ENCODE assay signal across 8 mouse cellular contexts in the genomic region with DNA sequence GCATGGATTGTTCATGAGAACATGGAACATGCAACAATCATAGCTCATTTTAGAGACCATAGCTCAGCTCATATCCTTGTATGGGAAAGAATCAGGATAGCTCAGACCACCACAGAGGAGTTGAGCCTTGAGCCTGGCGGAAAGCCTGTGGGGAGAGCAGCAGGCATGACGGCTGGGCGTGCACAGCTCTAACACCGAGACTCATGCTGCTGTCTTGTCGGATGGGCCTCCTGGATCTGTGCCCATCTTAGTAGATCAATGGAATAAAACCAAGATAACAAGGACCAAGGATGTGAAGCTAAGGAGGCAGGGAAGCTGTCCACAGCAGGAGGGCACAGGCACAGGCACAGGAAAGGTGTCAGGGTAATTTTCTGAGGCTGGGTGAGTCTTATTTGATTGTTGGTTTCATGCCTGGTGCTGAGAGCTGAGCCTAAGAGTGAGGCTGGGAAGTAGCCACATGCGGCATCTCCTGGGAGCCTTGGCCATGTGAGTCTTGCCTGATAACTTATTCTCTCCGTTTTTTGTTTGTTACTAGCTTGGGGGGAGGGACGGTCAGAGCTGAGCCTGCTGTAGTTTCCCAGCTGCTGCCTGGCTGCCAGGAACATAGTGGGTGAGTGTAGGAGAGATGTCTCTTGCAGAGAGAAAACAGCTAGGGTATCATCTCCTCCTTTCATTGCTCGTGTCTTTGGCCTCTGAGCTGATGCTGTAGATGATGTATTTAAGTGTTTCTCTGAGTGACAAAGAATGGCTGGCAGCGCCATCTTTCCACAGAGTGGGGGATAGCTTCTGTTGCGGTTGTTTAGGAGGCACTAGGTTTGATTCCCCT. TPM values are rescaled to one million over a fixed set of nuclear protein-coding genes. Genes with fewer than 3 reads are reported as not detected.
DNase-seq lines count a peak whose midpoint lies in the region; ATAC-seq and TF ChIP-seq lines count a peak whose summit lies in the region.

No protein-coding gene starts in this region.

- no peak for ATAC-seq in hindbrain, embryonic 11.5 days (ENCODE audit: low FRiP score)
- 0 out of 2 replicates have a peak, but pooled peaks have one; percentile 6 for ATAC-seq in liver, embryonic 16.5 days (ENCODE audit: low read depth)

- H3K4me1 ChIP-seq in hindbrain, embryonic 11.5 days (replicated peaks; ENCODE audit: control insufficient read depth, insufficient read depth, low read length): peaks cover 4% of the 10 kb centered on the region; the same call in 1 of the 2 replicates
- H3K4me1 ChIP-seq in liver, embryonic 16.5 days (ENCODE audit: control insufficient read depth, low read depth, low read length): peaks cover 17% of the 10 kb centered on the region

- TF ChIP-seq CTCF in brain, embryonic 14.5 days (IDR thresholded peaks at IDR 0.05; ENCODE audit: borderline replicate concordance, extremely low read depth, insufficient read depth, insufficient read length): peak; percentile 39; the same call in 1 of the 2 replicates

- H3K4me3 ChIP-seq in hindbrain, embryonic 11.5 days (ENCODE audit: low read depth, low read length): no peak overlapping the region
- no peak overlapping the region for H3K4me3 ChIP-seq in liver, embryonic 16.5 days (ENCODE audit: low read depth, low read length)

- H3K9ac ChIP-seq in hindbrain, embryonic 11.5 days (ENCODE audit: low read depth, low read length): no peak overlapping the region
- no peak overlapping the region for H3K9ac ChIP-seq in liver, embryonic 16.5 days (ENCODE audit: low read depth, low read length)

- intact Hi-C loops in gastrocnemius, postnatal 14 days (cut with DNase I; ENCODE audit: low total_unique reads): no loop called here

- no peak for TF ChIP-seq POLR2A in brain, embryonic 14.5 days (IDR thresholded peaks at IDR 0.05; ENCODE audit: borderline replicate concordance, extremely low read depth, insufficient read depth, insufficient read length, poor library complexity, severe bottlenecking)

- H3K4me2 ChIP-seq in hindbrain, embryonic 11.5 days (replicated peaks; ENCODE audit: low read depth, low read length): no peak overlapping the region
- no peak overlapping the region for H3K4me2 ChIP-seq in liver, embryonic 16.5 days (ENCODE audit: low read depth, low read length)

- H3K27ac ChIP-seq in hindbrain, embryonic 11.5 days (ENCODE audit: low read depth, low read length): peak overlapping the region; percentile 2; the same call in 1 of the 2 replicates
- H3K27ac ChIP-seq in liver, embryonic 16.5 days (ENCODE audit: low read length): no peak overlapping the region

- WGBS in hindbrain, embryonic 11.5 days: 76% methylated on average over 11 of the region's 11 CpGs
- 40% methylated on average over 11 of the region's 11 CpGs for WGBS in liver, embryonic 16.5 days (ENCODE audit: insufficient replicate concordance)

- no peaks in the 10 kb centered on the region for H3K9me3 ChIP-seq in hindbrain, embryonic 11.5 days (ENCODE audit: control insufficient read depth, low read length)
- H3K9me3 ChIP-seq in liver, embryonic 16.5 days (replicated peaks; ENCODE audit: control insufficient read depth, low read length): no peaks in the 10 kb centered on the region

- no peaks in the 10 kb centered on the region for H3K27me3 ChIP-seq in hindbrain, embryonic 11.5 days (ENCODE audit: control insufficient read depth, insufficient read depth, low read length)
- H3K27me3 ChIP-seq in liver, embryonic 16.5 days (ENCODE audit: control insufficient read depth, insufficient read depth, low read depth, low read length): no peaks in the 10 kb centered on the region
- H3K27me3 ChIP-seq in splenic B cell, adult 2 months (ENCODE audit: control insufficient read depth, insufficient read depth, low read length, poor library complexity, severe bottlenecking): no peaks in the 10 kb centered on the region

- H3K36me3 ChIP-seq in hindbrain, embryonic 11.5 days (ENCODE audit: control insufficient read depth, insufficient read depth, low read length): no peaks in the 10 kb centered on the region
- H3K36me3 ChIP-seq in liver, embryonic 16.5 days (ENCODE audit: control insufficient read depth, insufficient read depth): peaks cover 2% of the 10 kb centered on the region
- H3K36me3 ChIP-seq in splenic B cell, adult 2 months (ENCODE audit: control insufficient read depth, insufficient read depth, low read length, poor library complexity, severe bottlenecking): peaks cover 14% of the 10 kb centered on the region

- peak; percentile 46 for DNase-seq in gastrocnemius, postnatal 14 days
- no peak for DNase-seq in gastrocnemius, adult 18-20 months (ENCODE audit: low spot score)
- DNase-seq in CD4-positive helper T cell, adult 2 months (ENCODE audit: low read depth, low spot score): peak; percentile 54
- DNase-seq in brain, embryonic 14.5 days (ENCODE audit: low read depth): peak; percentile 64
- peak; percentile 6 for DNase-seq in hindbrain, embryonic 11.5 days (ENCODE audit: low spot score)
- peak; percentile 38 for DNase-seq in splenic B cell, adult 2 months (ENCODE audit: low read depth, low spot score)
- DNase-seq in spleen, adult 12 weeks (ENCODE audit: low spot score): no peak

RNA-seq across cellular contexts. Expression of gene Ccm2, which starts 22.1 kb away (rescaled TPM):
- total RNA-seq in gastrocnemius, postnatal 14 days (2021): 10 to 100 TPM; 20.8 to 21.6 TPM
- total RNA-seq in gastrocnemius, adult 18-20 months (2021): 10 to 100 TPM; 21.9 to 26.8 TPM
- polyA plus RNA-seq in brain, embryonic 14.5 days (2012; rRNA removed): 91.9 and 113 TPM in 2 replicates
- polyA plus RNA-seq in hindbrain, embryonic 11.5 days (2014; fragmentation: Nextera tagmentation; extraction: Ambion mirVana): 88.2 and 88.4 TPM in 2 replicates
- 34.5 and 36.0 TPM in 2 replicates for polyA plus RNA-seq in liver, embryonic 16.5 days (2015; fragmentation: Nextera tagmentation; extraction: Ambion mirVana)

RNA-seq across cellular contexts. Expression of gene Nacad, which starts 37.1 kb away (rescaled TPM):
- total RNA-seq in gastrocnemius, postnatal 14 days (2021): under 1 TPM; 0.18 to 0.82 TPM
- under 1 TPM; 0.74 to 0.87 TPM for total RNA-seq in gastrocnemius, adult 18-20 months (2021)
- polyA plus RNA-seq in brain, embryonic 14.5 days (2012; rRNA removed): 92.6 and 134 TPM in 2 replicates
- 44.3 and 44.8 TPM in 2 replicates for polyA plus RNA-seq in hindbrain, embryonic 11.5 days (2014; fragmentation: Nextera tagmentation; extraction: Ambion mirVana)
- 3.2 and 3.6 TPM in 2 replicates for polyA plus RNA-seq in liver, embryonic 16.5 days (2015; fragmentation: Nextera tagmentation; extraction: Ambion mirVana)

RNA-seq across cellular contexts. Expression of gene Myo1g, which starts 48.0 kb away (rescaled TPM):
- total RNA-seq in gastrocnemius, postnatal 14 days (2021): 1 to 10 TPM in 1 of 2 experiments, under 1 TPM in 1; 0.94 to 1.2 TPM
- total RNA-seq in gastrocnemius, adult 18-20 months (2021): under 1 TPM; 0.45 to 0.80 TPM
- polyA plus RNA-seq in brain, embryonic 14.5 days (2012; rRNA removed): 0.56 and 0.79 TPM in 2 replicates
- 0.43 and 0.53 TPM in 2 replicates for polyA plus RNA-seq in hindbrain, embryonic 11.5 days (2014; fragmentation: Nextera tagmentation; extraction: Ambion mirVana)
- polyA plus RNA-seq in liver, embryonic 16.5 days (2015; fragmentation: Nextera tagmentation; extraction: Ambion mirVana): 8.5 and 8.7 TPM in 2 replicates

RNA-seq across cellular contexts. Expression of gene Tbrg4, which starts 57.1 kb away (rescaled TPM):
- 10 to 100 TPM; 63.5 to 64.6 TPM for total RNA-seq in gastrocnemius, postnatal 14 days (2021)
- 10 to 100 TPM; 62.9 to 64.4 TPM for total RNA-seq in gastrocnemius, adult 18-20 months (2021)
- polyA plus RNA-seq in brain, embryonic 14.5 days (2012; rRNA removed): 86.0 and 103 TPM in 2 replicates
- polyA plus RNA-seq in hindbrain, embryonic 11.5 days (2014; fragmentation: Nextera tagmentation; extraction: Ambion mirVana): 31.8 and 34.6 TPM in 2 replicates
- 27.2 and 28.6 TPM in 2 replicates for polyA plus RNA-seq in liver, embryonic 16.5 days (2015; fragmentation: Nextera tagmentation; extraction: Ambion mirVana)

Comparison
In these comparisons a context has a peak if more than half of its experiments do, and no peak if none do; other contexts are left out.
1. DNase-seq: peak in gastrocnemius, postnatal 14 days (single experiment), CD4-positive helper T cell, adult 2 months (single experiment), brain, embryonic 14.5 days (single experiment), hindbrain, embryonic 11.5 days (single experiment) and splenic B cell, adult 2 months (single experiment); none in gastrocnemius, adult 18-20 months (single experiment) and spleen, adult 12 weeks (single experiment).